Mouse (Mus musculus) thymus, postnatal 0 days (tissue): Measurements from ENCODE around the gene Ccdc126. TPM values are rescaled to one million over a fixed set of nuclear protein-coding genes. Genes with fewer than 3 reads are reported as not detected.

ENCODE experiments used
- DNase-seq: peaks from one replicate; pipeline ENCODE4 v3.0.0-alpha.2; 2015; ENCODE audit warnings: low spot score
- polyA plus RNA-seq: library from polyadenylated mRNA; unstranded; fragments of >200 nt; fragmentation: Nextera tagmentation; extraction: Ambion mirVana; gene quantifications from 2 replicates; pipeline ENCODE4 v1.2.1, GENCODE M21; 2015

Ccdc126 gene
- polyA plus RNA-seq, 1 experiment from 2014 or later = 9.3 TPM

GRCm38 (mm10) chr6:49343737-49344469 is 24.8 kb downstream of the Ccdc126 start:
- DNase-seq = peak; percentile 64

GRCm38 (mm10) chr6:49349826-49350225 is 30.8 kb downstream of the Ccdc126 start:
- DNase-seq = no peak

GRCm38 (mm10) chr6:49354613-49355012 is 35.5 kb downstream of the Ccdc126 start:
- DNase-seq = no peak

GRCm38 (mm10) chr6:49355171-49355570 is 36.1 kb downstream of the Ccdc126 start:
- peak; percentile 16 for DNase-seq

- DNase-seq = peak; percentile 35
Measured at GRCm38 (mm10) chr6:49360420-49360819, 41.3 kb downstream of the Ccdc126 start.

- DNase-seq = peak; percentile 97
Measured at GRCm38 (mm10) chr6:49367159-49368054, 48.3 kb downstream of the Ccdc126 start, which contains the start of gene Fam221a. Gene Fam221a (plus strand): TSS chr6:49367739.

GRCm38 (mm10) chr6:49368212-49368611 is 49.1 kb downstream of the Ccdc126 start:
- no peak for DNase-seq

- no peak for DNase-seq
Measured at GRCm38 (mm10) chr6:49372705-49373104, 53.6 kb downstream of the Ccdc126 start.

- DNase-seq = no peak
Measured at GRCm38 (mm10) chr6:49373943-49374342, 54.9 kb downstream of the Ccdc126 start.

GRCm38 (mm10) chr6:49378328-49378727 is 59.3 kb downstream of the Ccdc126 start:
- DNase-seq = no peak

Other genes starting within 250 kb of the Ccdc126 start
- 115 and 119 TPM in 2 replicates for gene Malsu1, start 245.5 kb upstream of the Ccdc126 start, polyA plus RNA-seq
- gene Igf2bp3, start 104.3 kb upstream of the Ccdc126 start, polyA plus RNA-seq = 59.2 and 71.3 TPM in 2 replicates
- gene Tra2a, start 55.2 kb upstream of the Ccdc126 start, polyA plus RNA-seq = 90.5 and 99.0 TPM in 2 replicates
- gene Fam221a, start 48.5 kb downstream of the Ccdc126 start, polyA plus RNA-seq = 9.7 and 12.1 TPM in 2 replicates
- gene Stk31, start 76.3 kb downstream of the Ccdc126 start, polyA plus RNA-seq = 0.12 TPM in 1 of 2 replicates, not detected in the other